Mouse (Mus musculus) liver, adult 2 months (tissue): ENCODE data around the gene Ltbp1. TPM values are rescaled to one million over a fixed set of nuclear protein-coding genes. Genes with fewer than 3 reads are reported as not detected.
"Not testable (repeated sequence)": the region's sequence is repeated elsewhere in the genome, so short reads cannot be mapped to it uniquely, and the experiment has no call there.

ENCODE experiments used
- DNase-seq: peaks from one replicate; pipeline ENCODE4 v3.0.0-alpha.2; 2011; ENCODE audit warnings: low read depth, low spot score; ENCODE audit errors: extremely low read depth
- H3K27ac ChIP-seq: fragments of 200-500 bp; replicated peaks from 2 replicates; pipeline ENCODE4 v1.5.1; 2012; ENCODE audit warnings: low read depth, mild to moderate bottlenecking, control low read depth, inconsistent platforms, low read length; ENCODE audit not compliant: insufficient read depth
- H3K27me3 ChIP-seq: fragments of 200-500 bp; 2 replicates; pipeline ENCODE4 v1.6.1; 2012; ENCODE audit warnings: mild to moderate bottlenecking, moderate library complexity, low read length, inconsistent platforms; ENCODE audit not compliant: control insufficient read depth, insufficient read depth
- H3K36me3 ChIP-seq: fragments of 200-500 bp; 2 replicates; pipeline ENCODE4 v1.6.1; 2012; ENCODE audit warnings: low read length, inconsistent platforms; ENCODE audit not compliant: control insufficient read depth, insufficient read depth
- H3K4me1 ChIP-seq: fragments of 200-500 bp; 2 replicates; pipeline ENCODE4 v1.6.1; 2011; ENCODE audit warnings: low read length; ENCODE audit not compliant: control insufficient read depth, insufficient read depth
- H3K4me3 ChIP-seq: fragments of 200-500 bp; 2 replicates; pipeline ENCODE4 v1.5.1; 2011; ENCODE audit warnings: low read depth, mild to moderate bottlenecking, control low read depth, low read length, moderate library complexity; ENCODE audit not compliant: insufficient read depth
- H3K79me2 ChIP-seq: fragments of 200-500 bp; 2 replicates; pipeline ENCODE4 v1.6.1; 2012; ENCODE audit warnings: inconsistent platforms, mild to moderate bottlenecking, low read length, moderate library complexity; ENCODE audit not compliant: control insufficient read depth, insufficient read depth
- H3K9ac ChIP-seq: fragments of 200-500 bp; 2 replicates; pipeline ENCODE4 v1.6.1; 2012; ENCODE audit warnings: low read depth, mild to moderate bottlenecking, control low read depth, inconsistent platforms, low read length
- CTCF ChIP-seq: fragments of 200-500 bp; IDR thresholded peaks from 2 replicates; pipeline ENCODE4 v1.5.1; 2011; ENCODE audit warnings: low read depth, low read length, control low read depth
- POLR2A ChIP-seq: fragments of 200-500 bp; IDR thresholded peaks from 2 replicates; pipeline ENCODE4 v1.6.1; 2011; ENCODE audit warnings: low read length, control low read depth; ENCODE audit not compliant: insufficient read depth; ENCODE audit errors: extremely low read depth
- WGBS: fragments of 180-500 bp; shearing (Covaris S2); methylation state at CpG from one replicate; pipeline ENCODE4 v1.1.7; 2018; 5-methylcytosine and 5-hydroxymethylcytosine counted together
- polyA plus RNA-seq: library from polyadenylated mRNA; depleted of rRNA; stranded (reverse); fragments of >200 nt; gene quantifications from 2 replicates; pipeline ENCODE4 v1.2.3, GENCODE M21; 2012
- total RNA-seq: library from RNA; depleted of rRNA; stranded (reverse); fragments of >200 nt; gene quantifications from 2 replicates; pipeline ENCODE4 v1.2.3, GENCODE M21; 2014

The Ltbp1 gene
- total and polyA plus RNA-seq, 2 experiments: 1.1 to 1.5 TPM

- H3K36me3 ChIP-seq: no peaks in the 10 kb centered on the region
- no peak overlapping the region for H3K27ac ChIP-seq
- H3K79me2 ChIP-seq: no peaks in the 10 kb centered on the region
- no peaks in the 10 kb centered on the region for H3K27me3 ChIP-seq
- no peaks in the 10 kb centered on the region for H3K4me1 ChIP-seq
- no peak overlapping the region for H3K4me3 ChIP-seq
- WGBS: 80% methylated on average over 6 of the region's 6 CpGs
- no peak for TF ChIP-seq CTCF
- no peak for TF ChIP-seq POLR2A
- no peak overlapping the region for H3K9ac ChIP-seq
- DNase-seq: no peak
These were observed 114.7 kb downstream of the Ltbp1 start for GRCm38 (mm10) chr17:75120071-75120470.

DNA sequence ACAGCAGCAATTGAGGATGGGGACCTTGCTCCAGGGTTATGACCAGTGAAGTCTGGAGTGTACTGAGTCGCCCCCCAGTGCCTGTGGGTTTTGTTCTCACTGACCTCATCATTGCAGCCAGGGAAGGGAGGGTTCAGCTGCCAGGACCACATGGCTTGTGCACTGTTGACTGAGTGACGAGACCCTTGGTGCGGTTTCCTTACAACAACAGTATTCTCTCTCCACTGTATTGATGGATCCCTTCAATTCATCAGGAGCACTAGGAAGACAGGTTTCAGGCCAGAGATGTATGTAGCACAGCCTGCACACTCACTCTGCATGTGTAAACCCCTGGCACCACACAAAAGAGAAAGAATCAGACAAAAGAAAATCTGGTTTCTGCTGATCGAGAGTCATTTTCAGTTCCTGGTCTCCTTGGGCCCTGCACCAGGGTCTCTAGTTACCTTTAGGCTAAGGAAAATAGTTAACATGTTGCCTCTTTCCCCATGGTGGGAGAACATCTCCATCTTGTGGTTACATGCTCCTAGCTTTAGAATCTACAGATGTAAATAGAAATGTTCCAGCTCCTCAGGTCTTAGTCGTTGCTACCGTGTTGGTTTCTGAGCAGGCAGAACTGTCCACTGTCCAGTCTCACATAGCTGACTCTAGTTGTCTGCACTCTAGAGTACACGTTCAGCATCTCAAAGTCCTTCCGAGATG is 117.4 kb downstream of the Ltbp1 start:
- Histone ChIP-seq H3K9ac (no peak overlapping the region), H3K4me1 (no peaks in the 10 kb centered on the region), H3K79me2 (no peaks in the 10 kb centered on the region), H3K27ac (no peak overlapping the region), H3K27me3 (no peaks in the 10 kb centered on the region), H3K36me3 (no peaks in the 10 kb centered on the region), H3K4me3 (no peak overlapping the region)
- no peak for TF ChIP-seq POLR2A
- TF ChIP-seq CTCF: no peak
- DNase-seq: no peak
- 73% methylated on average over 8 of the region's 8 CpGs for WGBS

GRCm38 (mm10) chr17:75128337-75128935 is 123.1 kb downstream of the Ltbp1 start:
- H3K27me3 ChIP-seq: no peaks in the 10 kb centered on the region
- TF ChIP-seq POLR2A (no peak), CTCF (0 out of 2 replicates have a peak, but pooled peaks have one; percentile 8)
- 27% methylated on average over 8 of the region's 8 CpGs for WGBS
- H3K4me3 ChIP-seq: no peak overlapping the region
- peak; percentile 19 for DNase-seq
- no peak overlapping the region for H3K9ac ChIP-seq
- H3K36me3 ChIP-seq: no peaks in the 10 kb centered on the region
- no peaks in the 10 kb centered on the region for H3K4me1 ChIP-seq
- H3K79me2 ChIP-seq: no peaks in the 10 kb centered on the region
- H3K27ac ChIP-seq: no peak overlapping the region

DNA sequence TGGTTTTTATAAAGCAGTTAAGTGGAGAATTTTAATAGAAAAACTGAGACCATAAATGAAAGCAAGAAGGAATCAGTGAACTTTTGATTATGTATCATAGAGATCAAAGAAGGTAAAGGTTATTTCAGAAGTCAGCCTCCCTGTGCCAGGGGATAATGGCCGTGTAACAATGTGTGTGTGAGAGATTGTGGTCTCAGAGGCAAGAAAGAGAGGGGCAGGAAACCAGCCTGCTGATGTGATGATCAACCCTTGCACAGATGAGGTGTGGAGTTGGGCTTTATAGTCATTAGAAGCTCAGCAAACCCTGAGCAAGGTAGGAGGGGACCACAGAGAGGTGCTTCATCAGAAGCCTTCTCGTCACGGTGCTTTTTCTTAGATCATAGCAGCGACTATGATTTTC is 128.6 kb downstream of the Ltbp1 start:
- Histone ChIP-seq H3K4me3 (no peak overlapping the region), H3K4me1 (no peaks in the 10 kb centered on the region), H3K27me3 (no peaks in the 10 kb centered on the region), H3K36me3 (no peaks in the 10 kb centered on the region), H3K9ac (no peak overlapping the region), H3K27ac (no peak overlapping the region), H3K79me2 (no peaks in the 10 kb centered on the region)
- DNase-seq: no peak
- no peak for TF ChIP-seq CTCF
- TF ChIP-seq POLR2A: no peak
- 92% methylated on average over 4 of the region's 4 CpGs for WGBS

DNA sequence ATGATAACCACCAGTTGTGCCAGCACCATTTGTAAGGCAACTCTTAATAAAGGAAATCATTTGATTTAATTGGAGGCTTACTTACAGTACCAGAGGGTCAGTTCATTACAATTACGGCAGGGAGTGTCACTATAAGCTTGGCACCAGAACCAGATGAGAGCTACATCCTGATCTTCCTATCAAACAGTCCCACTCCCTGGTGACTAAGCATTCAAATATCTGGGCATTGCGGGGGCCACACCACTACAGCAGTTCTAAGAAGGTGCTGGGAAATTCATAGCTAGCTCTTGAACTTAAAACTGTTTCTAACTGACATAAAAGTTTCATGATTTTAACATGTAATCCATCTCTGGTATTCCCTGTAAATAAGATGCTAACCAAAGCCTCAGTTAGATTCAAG is 134.4 kb downstream of the Ltbp1 start:
- no peak overlapping the region for H3K4me3 ChIP-seq
- no peak overlapping the region for H3K9ac ChIP-seq
- no peaks in the 10 kb centered on the region for H3K27me3 ChIP-seq
- H3K79me2 ChIP-seq: no peaks in the 10 kb centered on the region
- H3K4me1 ChIP-seq: no peaks in the 10 kb centered on the region
- 79% methylated on average over 2 of the region's 2 CpGs for WGBS
- no peak for TF ChIP-seq CTCF
- no peak for TF ChIP-seq POLR2A
- DNase-seq: no peak
- no peaks in the 10 kb centered on the region for H3K36me3 ChIP-seq
- no peak overlapping the region for H3K27ac ChIP-seq

DNA sequence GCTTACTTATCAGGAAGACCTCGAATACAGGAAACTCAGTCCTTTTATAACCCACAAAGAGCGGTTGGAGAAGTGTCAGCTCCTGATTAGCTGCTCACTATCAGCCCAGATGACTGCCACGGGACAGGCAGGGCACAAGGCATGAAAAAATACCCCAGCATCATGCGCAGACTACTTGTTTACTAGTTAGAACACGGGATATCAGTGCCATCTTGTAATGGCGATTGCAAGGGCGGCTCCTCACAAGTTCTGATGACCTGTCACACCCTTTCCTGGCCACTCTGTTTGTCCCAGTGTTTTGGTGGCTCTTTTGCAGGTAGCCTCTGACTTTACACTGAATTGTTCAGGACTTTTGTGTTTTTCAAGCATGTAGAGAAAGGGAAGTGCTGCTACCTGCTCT is 137.5 kb downstream of the Ltbp1 start:
- WGBS: 73% methylated on average over 7 of the region's 7 CpGs
- not testable (repeated sequence) for H3K27me3 ChIP-seq, H3K4me1 ChIP-seq, H3K9ac ChIP-seq, H3K27ac ChIP-seq, H3K36me3 ChIP-seq, DNase-seq, H3K79me2 ChIP-seq, H3K4me3 ChIP-seq
